Mouse (Mus musculus) CH12.LX (cell line): Measurements from ENCODE around the gene Ergic1. TPM values are rescaled to one million over a fixed set of nuclear protein-coding genes. Genes with fewer than 3 reads are reported as not detected.

ENCODE experiments used
- DNase-seq: peaks from one replicate; pipeline ENCODE4 v3.0.0-alpha.2; 2013; ENCODE audit errors: extremely low read depth
- H3K27ac ChIP-seq: 2 replicates; pipeline ENCODE4 v1.5.1; 2012; ENCODE audit warnings: low read depth, mild to moderate bottlenecking, control low read depth, moderate library complexity; ENCODE audit not compliant: insufficient read depth
- H3K27me3 ChIP-seq: replicated peaks from 2 replicates; pipeline ENCODE3; 2012; ENCODE audit warnings: inconsistent platforms
- H3K36me3 ChIP-seq, 2 experiments: replicated peaks in 1 of 2; 2 replicates each; pipeline versions ENCODE3 to v1.6.1; 2012; ENCODE audit warnings: inconsistent platforms in 1 of 2, low read length in 1 of 2, mild to moderate bottlenecking in 1 of 2, mixed read lengths in 1 of 2, moderate library complexity in 1 of 2; ENCODE audit not compliant: control insufficient read depth in 1 of 2, insufficient read depth in 1 of 2
- H3K4me1 ChIP-seq, 2 experiments: 2 replicates each; pipeline ENCODE4 v1.6.1; 2012; ENCODE audit warnings: inconsistent platforms in 1 of 2, moderate library complexity in 1 of 2; ENCODE audit not compliant: insufficient read depth in 2 of 2, control insufficient read depth in 1 of 2
- H3K4me2 ChIP-seq: 2 replicates; pipeline ENCODE4 v1.6.1; 2012; ENCODE audit warnings: low read depth, mild to moderate bottlenecking, control low read depth; ENCODE audit not compliant: poor library complexity, insufficient read depth, severe bottlenecking
- H3K4me3 ChIP-seq, 3 experiments: fragments of 150-350 bp in 1 of 3; sonication (generic) in 1 of 3; replicated peaks in 1 of 3; 2 replicates each; pipeline versions ENCODE3 to v1.5.1; 2011 to 2012; ENCODE audit warnings: low read depth in 2 of 3, low read length in 2 of 3, mild to moderate bottlenecking in 2 of 3, moderate library complexity in 2 of 3, control low read depth in 1 of 3, improper control_type of control experiment in 1 of 3, inconsistent platforms in 1 of 3, mixed read lengths in 1 of 3; ENCODE audit not compliant: poor library complexity in 1 of 3
- H3K79me2 ChIP-seq: replicated peaks from 2 replicates; pipeline ENCODE4 v1.6.1; 2012; ENCODE audit warnings: mild to moderate bottlenecking, moderate library complexity; ENCODE audit not compliant: control insufficient read depth, poor library complexity, insufficient read depth, severe bottlenecking; ENCODE audit errors: extremely low read depth
- H3K9ac ChIP-seq: 2 replicates; pipeline ENCODE4 v1.6.1; 2012; ENCODE audit warnings: low read depth, mild to moderate bottlenecking, control low read depth, moderate library complexity; ENCODE audit not compliant: insufficient read depth
- H3K9me3 ChIP-seq: replicated peaks from 2 replicates; pipeline ENCODE3; 2012; ENCODE audit warnings: low read length, inconsistent platforms, mixed read lengths
- CHD1 ChIP-seq: IDR thresholded peaks from 2 replicates; pipeline ENCODE4 v1.6.1; 2012; ENCODE audit warnings: low read depth, low read length, improper control_type of control experiment, inconsistent platforms
- CHD2 ChIP-seq: IDR thresholded peaks from 2 replicates; pipeline ENCODE4 v1.6.1; 2011; ENCODE audit warnings: low read length, improper control_type of control experiment
- CTCF ChIP-seq, 2 experiments: IDR thresholded peaks in 1 of 2; conservative IDR thresholded peaks in 1 of 2; 2 replicates each; pipeline ENCODE4 v1.5.1; 2011 to 2012; ENCODE audit warnings: low read depth in 2 of 2, low read length in 2 of 2, improper control_type of control experiment in 1 of 2, inconsistent platforms in 1 of 2, mild to moderate bottlenecking in 1 of 2, moderate library complexity in 1 of 2
- E2F4 ChIP-seq: IDR thresholded peaks from 2 replicates; pipeline ENCODE4 v1.6.1; 2011; ENCODE audit warnings: low read depth, low read length, improper control_type of control experiment; ENCODE audit not compliant: insufficient replicate concordance
- GABPA ChIP-seq: IDR thresholded peaks from 2 replicates; pipeline ENCODE4 v1.6.1; 2012; ENCODE audit warnings: low read depth, low read length, improper control_type of control experiment, inconsistent platforms; ENCODE audit not compliant: insufficient replicate concordance
- IRF4 ChIP-seq: IDR thresholded peaks from 2 replicates; pipeline ENCODE4 v1.6.1; 2014; ENCODE audit warnings: low read depth, mild to moderate bottlenecking, inconsistent platforms, low read length, improper control_type of control experiment
- JUN ChIP-seq: IDR thresholded peaks from 2 replicates; pipeline ENCODE4 v1.6.1; 2011; ENCODE audit warnings: low read depth, mild to moderate bottlenecking, low read length, improper control_type of control experiment, moderate library complexity; ENCODE audit not compliant: insufficient read depth
- JUND ChIP-seq: conservative IDR thresholded peaks from 2 replicates; pipeline ENCODE4 v1.6.1; 2011; ENCODE audit warnings: low read depth, low read length, improper control_type of control experiment
- MAFK ChIP-seq: IDR thresholded peaks from 2 replicates; pipeline ENCODE4 v1.6.1; 2011; ENCODE audit warnings: low read length, improper control_type of control experiment; ENCODE audit not compliant: insufficient replicate concordance
- MEF2A ChIP-seq: IDR thresholded peaks from 2 replicates; pipeline ENCODE4 v1.6.1; 2014; ENCODE audit warnings: low read depth, mild to moderate bottlenecking, inconsistent platforms, low read length, improper control_type of control experiment, borderline replicate concordance
- MYC ChIP-seq: IDR thresholded peaks from 2 replicates; pipeline ENCODE4 v1.6.1; 2011; ENCODE audit warnings: low read depth, mild to moderate bottlenecking, improper control_type of control experiment, low read length
- NELFE ChIP-seq: IDR thresholded peaks from 2 replicates; pipeline ENCODE4 v1.6.1; 2011; ENCODE audit warnings: low read depth, low read length, improper control_type of control experiment
- NRF1 ChIP-seq: IDR thresholded peaks from 2 replicates; pipeline ENCODE4 v1.6.1; 2014; ENCODE audit warnings: low read depth, mild to moderate bottlenecking, inconsistent platforms, low read length, improper control_type of control experiment, moderate library complexity
- POLR2A ChIP-seq: IDR thresholded peaks from 2 replicates; pipeline ENCODE4 v1.6.1; 2011; ENCODE audit warnings: low read depth, mild to moderate bottlenecking, improper control_type of control experiment, low read length
- POLR2AphosphoS2 ChIP-seq: IDR thresholded peaks from 2 replicates; pipeline ENCODE4 v1.6.1; 2011; ENCODE audit warnings: low read depth, low read length, improper control_type of control experiment
- RCOR1 ChIP-seq: conservative IDR thresholded peaks from 2 replicates; pipeline ENCODE4 v1.6.1; 2012; ENCODE audit warnings: low read depth, mild to moderate bottlenecking, inconsistent platforms, low read length, improper control_type of control experiment
- TBP ChIP-seq: conservative IDR thresholded peaks from 2 replicates; pipeline ENCODE4 v1.6.1; 2011; ENCODE audit warnings: low read depth, low read length, improper control_type of control experiment
- UBTF ChIP-seq: IDR thresholded peaks from 2 replicates; pipeline ENCODE4 v1.6.1; 2012; ENCODE audit warnings: low read depth, mild to moderate bottlenecking, inconsistent platforms, low read length, improper control_type of control experiment, moderate library complexity
- USF2 ChIP-seq: conservative IDR thresholded peaks from 2 replicates; pipeline ENCODE4 v1.6.1; 2011; ENCODE audit warnings: low read depth, low read length, improper control_type of control experiment
- ZC3H11A ChIP-seq: IDR thresholded peaks from 2 replicates; pipeline ENCODE4 v1.6.1; 2012; ENCODE audit warnings: low read depth, mild to moderate bottlenecking, inconsistent platforms, low read length, improper control_type of control experiment
- dilution Hi-C: fragments of 300-500 bp; cut with MboI; formaldehyde crosslinking; loops from 2 replicates; pipeline ENCODE4 v1.14.3; 2020; ENCODE audit warnings: low sequenced_read_pairs; ENCODE audit not compliant: extremely low pct_unique_long_range_greater_than_20kb, extremely low pct_ligation_motif_present
- in situ Hi-C: fragments of 300-500 bp; cut with MboI; formaldehyde crosslinking; loops from 3 replicates; pipeline ENCODE4 v1.14.3; 2019; ENCODE audit warnings: low sequenced_read_pairs, low pct_ligation_motif_present, low pct_unique_long_range_greater_than_20kb, mixed read lengths
- polyA plus RNA-seq: library from polyadenylated mRNA; unstranded; fragments of >175 nt; gene quantifications from 2 replicates; pipeline ENCODE4 v1.2.1, GENCODE M21; 2012; ENCODE audit warnings: low read depth; ENCODE audit not compliant: insufficient read length
- total RNA-seq, 2 experiments: library from RNA; depleted of rRNA; stranded (reverse); fragments of 300-350 nt in 1 of 2; fragments of >200 nt in 1 of 2; gene quantifications; 2 replicates each; pipeline ENCODE4 v1.2.3; 2012 to 2014

The Ergic1 gene
- total and polyA plus RNA-seq, 3 experiments, result 93.5 to 142 (median 131) TPM

DNA sequence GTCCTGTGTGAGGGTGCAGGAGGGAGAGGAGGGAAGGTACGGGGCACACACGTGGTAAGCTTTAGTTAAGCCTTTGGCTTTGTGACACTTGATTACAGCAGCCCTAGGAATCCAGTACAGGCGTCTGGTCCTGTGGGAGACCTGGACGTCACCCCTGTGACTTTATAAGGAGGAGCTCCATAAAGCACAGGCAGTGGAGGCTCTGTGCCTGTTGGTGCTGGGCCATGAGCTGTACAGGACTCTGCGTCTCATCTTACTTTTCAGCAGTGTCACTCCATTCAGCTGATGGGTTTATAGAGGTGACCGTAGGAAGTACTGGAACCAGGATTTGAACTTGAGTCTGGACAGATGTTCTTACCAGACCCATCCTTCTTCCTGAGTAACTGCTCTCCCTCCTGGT, 62.7 kb downstream of the Ergic1 start:
- H3K36me3 ChIP-seq, result peaks cover 65 to 92% of the 10 kb centered on the region in 2 experiments

DNA sequence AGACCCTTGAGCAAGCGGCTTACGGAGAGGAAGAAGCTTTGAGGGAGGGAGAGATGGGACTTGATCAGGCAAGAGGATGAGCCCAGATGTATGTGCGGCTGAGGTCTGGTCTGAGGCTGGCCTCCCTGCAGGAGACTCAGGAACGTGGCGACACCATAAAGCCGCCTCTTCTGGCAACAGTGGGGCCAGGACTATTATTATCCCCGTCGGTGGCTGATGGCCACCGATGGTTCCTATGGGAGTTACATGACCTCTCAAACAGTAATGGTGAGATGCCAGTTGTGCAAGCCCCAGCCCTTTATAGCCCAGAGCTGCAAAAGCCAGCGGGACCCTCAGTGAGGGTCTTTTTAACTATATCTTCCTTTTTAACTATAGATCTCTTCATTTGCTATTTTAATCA, 63.7 kb downstream of the Ergic1 start:
- Histone ChIP-seq H3K4me1 (peaks cover 5 to 26% of the 10 kb centered on the region in 2 experiments; a peak in 3 of 4 replicates), H3K9me3 (no peaks in the 10 kb centered on the region), H3K4me3 (no peak overlapping the region), H3K4me2 (no peak overlapping the region), H3K27ac (no peak overlapping the region), H3K79me2 (no peaks in the 10 kb centered on the region), H3K36me3 (peaks cover 70 to 95% of the 10 kb centered on the region in 2 experiments), H3K27me3 (no peaks in the 10 kb centered on the region), H3K9ac (no peak overlapping the region)
- DNase-seq, result no peak
- in situ Hi-C loops (loop anchor here (25.0 kb wide), 1 partner anchor 338 kb away; no protein-coding TSS in a partner anchor), dilution Hi-C loops (no loop called here)
- TF ChIP-seq JUND (no peak), MEF2A (no peak), CTCF (conservative IDR thresholded peaks at IDR 0.05 in 1 of 2, IDR thresholded peaks at IDR 0.05 in 1 of 2; ENCODE audit: low read depth in 2 of 2, low read length in 2 of 2) (no peak), NELFE (no peak), JUN (no peak), USF2 (no peak), POLR2AphosphoS2 (no peak)

More for the DNA sequence above, 62.7 kb downstream of the Ergic1 start:
- no peak overlapping the region for H3K9ac ChIP-seq
- dilution Hi-C loops (no loop called here), in situ Hi-C loops (no loop called here)
- no peak for TF ChIP-seq NELFE
- no peak for TF ChIP-seq CTCF (conservative IDR thresholded peaks at IDR 0.05 in 1 of 2, IDR thresholded peaks at IDR 0.05 in 1 of 2; ENCODE audit: low read depth in 2 of 2, low read length in 2 of 2)
- TF ChIP-seq ZC3H11A, result no peak
- no peak for TF ChIP-seq GABPA
- no peak for TF ChIP-seq IRF4
- no peaks in the 10 kb centered on the region for H3K79me2 ChIP-seq
- H3K4me2 ChIP-seq, result no peak overlapping the region
- H3K27ac ChIP-seq, result no peak overlapping the region
- DNase-seq, result no peak
- H3K9me3 ChIP-seq, result no peaks in the 10 kb centered on the region
- H3K4me3 ChIP-seq, result no peak overlapping the region
- H3K27me3 ChIP-seq, result no peaks in the 10 kb centered on the region
- peaks cover 5 to 33% of the 10 kb centered on the region in 2 experiments; a peak in 3 of 4 replicates for H3K4me1 ChIP-seq

DNA sequence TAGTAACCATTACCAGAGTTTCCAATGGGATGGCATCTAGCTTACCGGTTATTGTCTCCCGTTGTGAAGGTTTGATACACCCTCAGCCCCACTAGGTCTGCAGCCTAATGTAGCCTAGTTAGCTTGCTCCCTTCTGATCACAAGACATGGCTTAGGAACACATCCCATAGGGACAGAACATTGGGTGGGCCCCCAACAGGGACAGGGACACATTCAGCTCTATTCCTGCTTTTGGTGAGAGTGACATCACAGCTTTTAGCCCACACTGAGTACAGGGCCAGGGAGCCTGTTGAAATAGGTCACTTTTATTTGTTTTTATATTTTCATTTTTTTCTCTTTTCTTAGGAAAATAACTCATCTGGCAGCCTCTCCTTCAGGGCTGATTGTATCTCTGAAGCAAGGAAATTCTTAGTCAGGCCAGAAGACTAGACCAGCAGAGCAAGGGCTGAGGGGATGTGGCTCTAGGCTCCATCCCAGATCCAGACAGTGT, 64.3 kb downstream of the Ergic1 start:
- in situ Hi-C loops (loop anchor here (25.0 kb wide), 1 partner anchor 338 kb away; no protein-coding TSS in a partner anchor), dilution Hi-C loops (no loop called here)
- Histone ChIP-seq H3K27me3 (no peaks in the 10 kb centered on the region), H3K4me3 (no peak overlapping the region), H3K27ac (no peak overlapping the region), H3K4me2 (no peak overlapping the region), H3K9ac (no peak overlapping the region), H3K36me3 (peaks cover 69 to 94% of the 10 kb centered on the region in 2 experiments), H3K9me3 (no peaks in the 10 kb centered on the region), H3K4me1 (peaks cover 3 to 20% of the 10 kb centered on the region in 2 experiments; a peak in 3 of 4 replicates), H3K79me2 (no peaks in the 10 kb centered on the region)
- TF ChIP-seq CHD1 (no peak), JUN (no peak), GABPA (no peak), MAFK (no peak), TBP (no peak), UBTF (no peak), RCOR1 (no peak), CHD2 (no peak), NRF1 (no peak), MYC (no peak), E2F4 (no peak), ZC3H11A (no peak), POLR2A (no peak)
- no peak for DNase-seq
